Mouse (Mus musculus) embryonic fibroblast, embryonic 13.5 days (primary cell): Measurements from ENCODE around the gene Cracr2b. TPM values are rescaled to one million over a fixed set of nuclear protein-coding genes. Genes with fewer than 3 reads are reported as not detected.
A peak's percentile ranks its signal among the peaks of the same experiment; 100 is the strongest.

Source experiments
- H3K27ac ChIP-seq: 2 replicates; pipeline ENCODE4 v1.5.1; 2012; ENCODE audit warnings: low read length, control low read depth, inconsistent platforms; ENCODE audit not compliant: insufficient read depth
- H3K4me1 ChIP-seq: 2 replicates; pipeline ENCODE4 v1.6.1; 2011; ENCODE audit warnings: low read length; ENCODE audit not compliant: control insufficient read depth, insufficient read depth
- H3K4me3 ChIP-seq: 2 replicates; pipeline ENCODE4 v1.5.1; 2011; ENCODE audit warnings: mild to moderate bottlenecking, control low read depth, low read length; ENCODE audit not compliant: insufficient read depth
- CTCF ChIP-seq: IDR thresholded peaks from 2 replicates; pipeline ENCODE4 v1.5.1; 2011; ENCODE audit warnings: mild to moderate bottlenecking, control low read depth, low read length, moderate library complexity, borderline replicate concordance; ENCODE audit not compliant: insufficient read depth
- POLR2A ChIP-seq: IDR thresholded peaks from 2 replicates; pipeline ENCODE4 v1.6.1; 2011; ENCODE audit warnings: low read depth, mild to moderate bottlenecking, control low read depth, low read length, moderate library complexity
- polyA plus RNA-seq: library from polyadenylated mRNA; stranded (reverse); fragments of >200 nt; gene quantifications from 2 replicates; pipeline ENCODE4 v1.2.4, GENCODE M21; 2011; ENCODE audit warnings: low read depth; ENCODE audit not compliant: missing spikeins, insufficient read length

Cracr2b gene
- polyA plus RNA-seq, 1 experiment: 1.3 TPM

DNA sequence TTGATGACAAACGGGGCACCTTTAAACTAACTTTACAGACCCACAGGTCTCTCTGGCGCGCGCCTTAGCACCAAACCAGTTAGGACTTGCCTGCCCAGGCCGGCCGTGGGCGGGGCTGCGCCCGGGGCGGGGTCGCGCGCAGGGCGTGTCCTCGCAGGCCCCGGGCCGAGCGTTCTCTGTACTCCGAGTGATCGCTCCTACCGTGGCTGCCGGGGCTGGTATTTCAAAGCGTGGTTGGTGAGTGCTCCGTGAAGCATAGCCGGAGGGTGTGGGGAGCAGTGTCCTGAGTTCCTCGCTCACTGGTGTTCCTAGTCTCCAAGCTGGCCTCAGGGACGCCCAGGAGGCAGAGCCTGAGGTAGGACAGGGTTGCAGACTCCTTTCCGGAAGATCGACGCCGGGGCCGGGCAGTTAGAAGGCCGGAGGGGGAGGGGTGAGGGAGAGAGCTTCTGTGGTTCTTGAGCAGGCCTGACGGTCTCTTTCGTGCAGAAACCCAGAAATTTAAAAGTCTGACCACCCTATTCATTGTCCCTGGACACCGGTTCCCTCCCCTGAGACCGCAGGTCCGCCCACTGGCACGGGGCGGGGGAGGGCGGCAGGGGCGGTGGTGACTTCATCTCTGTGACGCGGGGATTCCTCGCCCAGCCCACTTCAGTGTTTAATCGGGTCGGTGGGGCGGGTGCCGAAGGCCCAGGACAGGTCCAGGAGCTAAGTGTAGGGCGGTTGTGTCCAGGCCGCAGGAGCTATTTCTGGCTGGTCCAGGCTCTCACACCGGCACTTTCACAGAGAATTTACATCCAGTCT is 6.5 kb downstream of the Cracr2b start, which contains the start of gene Cd151:
Cd151 (plus strand) TSS at position 163 of the 801 bp plus-strand sequence.
- Histone ChIP-seq H3K4me3 (peak within 1 kb of the TSS; percentile 98), H3K4me1 (peaks cover 9% of the 10 kb centered on the region; the same call in 1 of the 2 replicates), H3K27ac (peak within 1 kb of the TSS; percentile 93)
- TF ChIP-seq POLR2A (peak; percentile 87), CTCF (no peak)

- TF ChIP-seq CTCF: no peak
- no peak; the same call in 1 of the 2 replicates for TF ChIP-seq POLR2A
- Histone ChIP-seq H3K27ac (peak overlapping the region; percentile 93), H3K4me1 (peaks cover 8% of the 10 kb centered on the region; the same call in 1 of the 2 replicates), H3K4me3 (peak overlapping the region; percentile 98)
Measured at GRCm38 (mm10) chr7:141468164-141468521, 7.2 kb downstream of the Cracr2b start.

GRCm38 (mm10) chr7:141468522-141469211 is 7.8 kb downstream of the Cracr2b start:
- Histone ChIP-seq H3K27ac (peak overlapping the region; percentile 93), H3K4me3 (peak overlapping the region; percentile 98), H3K4me1 (peaks cover 12% of the 10 kb centered on the region; the same call in 1 of the 2 replicates)
- no peak for TF ChIP-seq CTCF
- peak; percentile 97 for TF ChIP-seq POLR2A

DNA sequence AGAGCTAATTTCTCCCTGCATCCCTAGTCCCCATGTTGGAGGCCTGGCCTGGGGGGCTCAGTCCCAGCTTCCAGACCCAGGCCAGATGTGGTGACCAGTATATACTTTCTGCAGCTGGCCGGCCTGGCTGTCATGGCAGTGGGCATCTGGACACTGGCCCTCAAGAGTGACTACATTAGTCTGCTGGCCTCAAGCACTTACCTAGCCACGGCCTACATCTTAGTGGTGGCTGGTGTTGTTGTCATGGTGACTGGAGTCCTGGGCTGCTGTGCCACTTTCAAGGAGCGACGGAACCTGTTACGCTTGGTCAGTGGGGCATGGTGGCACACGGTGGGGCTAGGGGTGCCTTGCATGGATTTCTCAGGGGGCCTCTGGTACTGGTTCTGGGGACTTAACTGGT is 8.5 kb downstream of the Cracr2b start:
- H3K4me3 ChIP-seq: peak overlapping the region; percentile 98
- peak overlapping the region; percentile 93 for H3K27ac ChIP-seq
- peaks cover 12% of the 10 kb centered on the region; the same call in 1 of the 2 replicates for H3K4me1 ChIP-seq

GRCm38 (mm10) chr7:141469901-141470636 is 9.2 kb downstream of the Cracr2b start:
- TF ChIP-seq POLR2A (no peak), CTCF (no peak)
- H3K4me3 ChIP-seq: no peak overlapping the region
- peaks cover 12% of the 10 kb centered on the region; the same call in 1 of the 2 replicates for H3K4me1 ChIP-seq
- H3K27ac ChIP-seq: no peak overlapping the region

More for the DNA sequence above, 8.5 kb downstream of the Cracr2b start:
- TF ChIP-seq CTCF: no peak
- no peak for TF ChIP-seq POLR2A

DNA sequence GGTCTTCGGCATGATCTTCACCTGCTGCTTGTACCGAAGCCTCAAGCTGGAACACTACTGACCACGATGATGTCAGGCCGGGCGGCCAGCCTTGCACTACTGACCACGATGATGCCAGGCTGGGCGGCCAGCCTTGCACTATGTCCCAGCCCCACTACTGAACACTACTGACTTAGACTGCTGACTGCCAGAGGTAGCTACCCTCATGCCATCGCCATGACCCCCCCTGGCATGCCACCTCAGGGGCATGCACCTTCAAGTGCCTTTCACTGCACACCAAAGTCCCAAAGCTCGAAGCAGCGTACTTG is 9.7 kb downstream of the Cracr2b start:
- peaks cover 9% of the 10 kb centered on the region; the same call in 1 of the 2 replicates for H3K4me1 ChIP-seq
- H3K4me3 ChIP-seq: no peak overlapping the region
- H3K27ac ChIP-seq: no peak overlapping the region
- TF ChIP-seq POLR2A (no peak), CTCF (no peak)

DNA sequence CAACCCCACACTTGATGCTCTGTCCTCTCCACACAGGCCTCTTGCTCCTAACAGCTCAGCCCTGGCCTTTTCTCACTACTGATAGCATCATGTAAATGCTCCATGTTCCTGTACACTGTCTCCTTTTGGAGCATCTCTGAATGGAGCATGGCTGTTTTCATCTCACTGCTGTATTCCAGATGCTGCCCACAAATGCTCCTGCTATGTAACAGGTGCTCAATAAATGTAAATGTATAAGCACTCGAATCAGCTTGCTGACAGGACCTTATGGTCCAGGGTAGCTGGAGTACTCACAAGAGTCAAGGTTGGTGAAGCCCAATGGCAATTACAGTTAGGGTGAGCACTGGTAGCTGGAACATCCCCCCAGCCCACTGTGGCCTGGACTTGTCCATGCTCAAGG is 10.3 kb downstream of the Cracr2b start:
- H3K4me1 ChIP-seq: peaks cover 9% of the 10 kb centered on the region; the same call in 1 of the 2 replicates
- no peak overlapping the region for H3K4me3 ChIP-seq
- TF ChIP-seq CTCF (no peak), POLR2A (no peak)
- H3K27ac ChIP-seq: no peak overlapping the region

- TF ChIP-seq POLR2A: peak; percentile 15; the same call in 1 of the 2 replicates
- TF ChIP-seq CTCF: no peak
- Histone ChIP-seq H3K27ac (no peak overlapping the region), H3K4me3 (no peak overlapping the region), H3K4me1 (peaks cover 3% of the 10 kb centered on the region; the same call in 1 of the 2 replicates)
Measured at GRCm38 (mm10) chr7:141472226-141472625, 11.3 kb downstream of the Cracr2b start.

- Histone ChIP-seq H3K27ac (no peak overlapping the region), H3K4me3 (no peak overlapping the region), H3K4me1 (peaks cover 3% of the 10 kb centered on the region; the same call in 1 of the 2 replicates)
- TF ChIP-seq POLR2A: no peak; the same call in 1 of the 2 replicates
- no peak for TF ChIP-seq CTCF
Measured at GRCm38 (mm10) chr7:141472763-141473162, 11.9 kb downstream of the Cracr2b start.
